Mouse (Mus musculus) forebrain, embryonic 13.5 days (tissue): ENCODE results near the gene Haus8. TPM values are rescaled to one million over a fixed set of nuclear protein-coding genes. Genes with fewer than 3 reads are reported as not detected.
"Not testable (repeated sequence)": the region's sequence is repeated elsewhere in the genome, so short reads cannot be mapped to it uniquely, and the experiment has no call there.

Source experiments
- ATAC-seq: fragments of 200-750 bp; cut with Nextera tagmentation; 2 replicates; pipeline ENCODE4 v1.8.0; 2017
- H3K27ac ChIP-seq: fragments of 300-500 bp; sonication (generic); 2 replicates; pipeline ENCODE4 v1.5.1; 2015; ENCODE audit warnings: inconsistent platforms, mild to moderate bottlenecking, moderate library complexity
- H3K27me3 ChIP-seq: fragments of 300-500 bp; sonication (generic); 2 replicates; pipeline ENCODE4 v1.6.1; 2015; ENCODE audit warnings: mild to moderate bottlenecking, inconsistent platforms
- H3K36me3 ChIP-seq: fragments of 300-500 bp; sonication (generic); 2 replicates; pipeline ENCODE4 v1.6.1; 2015; ENCODE audit warnings: mild to moderate bottlenecking, inconsistent platforms; ENCODE audit not compliant: poor library complexity, severe bottlenecking
- H3K4me1 ChIP-seq: fragments of 300-500 bp; sonication (generic); 2 replicates; pipeline ENCODE4 v1.6.1; 2015; ENCODE audit warnings: inconsistent platforms
- H3K4me2 ChIP-seq: fragments of 300-500 bp; sonication (generic); 2 replicates; pipeline ENCODE4 v1.6.1; 2015; ENCODE audit warnings: inconsistent platforms, mild to moderate bottlenecking, moderate library complexity
- H3K4me3 ChIP-seq: fragments of 300-500 bp; sonication (generic); 2 replicates; pipeline ENCODE4 v1.5.1; 2015; ENCODE audit warnings: mild to moderate bottlenecking, inconsistent platforms
- H3K9ac ChIP-seq: fragments of 300-500 bp; sonication (generic); 2 replicates; pipeline ENCODE4 v1.6.1; 2015; ENCODE audit warnings: mild to moderate bottlenecking, inconsistent platforms
- H3K9me3 ChIP-seq: fragments of 300-500 bp; sonication (generic); replicated peaks from 2 replicates; pipeline ENCODE4 v1.6.1; 2016; ENCODE audit warnings: inconsistent platforms
- WGBS: fragments of 180-500 bp; shearing (Covaris S2); methylation state at CpG from one replicate; pipeline ENCODE4 v1.1.7; 2015; 5-methylcytosine and 5-hydroxymethylcytosine counted together
- polyA plus RNA-seq: library from polyadenylated mRNA; unstranded; fragments of >200 nt; fragmentation: Nextera tagmentation; extraction: Ambion mirVana; gene quantifications from 2 replicates; pipeline ENCODE4 v1.2.1, GENCODE M21; 2015

Gene Haus8
- polyA plus RNA-seq, 1 experiment from 2014 or later = 55.3 TPM

GRCm38 (mm10) chr8:71281731-71282130, 9.0 kb upstream of the Haus8 start:
- not testable (repeated sequence) for H3K4me1 ChIP-seq, H3K36me3 ChIP-seq, H3K27me3 ChIP-seq, ATAC-seq, H3K4me2 ChIP-seq, H3K4me3 ChIP-seq, H3K9ac ChIP-seq, H3K27ac ChIP-seq, H3K9me3 ChIP-seq
- 73% methylated on average over 1 of the region's 1 CpGs for WGBS

GRCm38 (mm10) chr8:71279409-71279808, 6.7 kb upstream of the Haus8 start:
- not testable (repeated sequence) for ATAC-seq, H3K27me3 ChIP-seq, H3K27ac ChIP-seq, H3K4me3 ChIP-seq, H3K4me1 ChIP-seq, H3K36me3 ChIP-seq, H3K4me2 ChIP-seq, H3K9me3 ChIP-seq, H3K9ac ChIP-seq
- 85% methylated on average over 1 of the region's 1 CpGs for WGBS

GRCm38 (mm10) chr8:71276166-71276565, 3.4 kb upstream of the Haus8 start:
- Histone ChIP-seq H3K36me3 (peaks cover 6% of the 10 kb centered on the region; the same call in 1 of the 2 replicates), H3K27ac (no peak overlapping the region), H3K4me2 (no peak overlapping the region), H3K9me3 (no peaks in the 10 kb centered on the region), H3K27me3 (no peaks in the 10 kb centered on the region), H3K9ac (no peak overlapping the region), H3K4me1 (peaks cover 28% of the 10 kb centered on the region), H3K4me3 (no peak overlapping the region)
- ATAC-seq = no peak
- WGBS = 90% methylated on average over 3 of the region's 3 CpGs

GRCm38 (mm10) chr8:71274478-71274877, 1.7 kb upstream of the Haus8 start:
- H3K9me3 ChIP-seq = no peaks in the 10 kb centered on the region
- H3K9ac ChIP-seq = no peak overlapping the region
- no peak for ATAC-seq
- peaks cover 6% of the 10 kb centered on the region; the same call in 1 of the 2 replicates for H3K36me3 ChIP-seq
- H3K4me1 ChIP-seq = peaks cover 35% of the 10 kb centered on the region
- no peak overlapping the region for H3K4me3 ChIP-seq
- H3K27me3 ChIP-seq = no peaks in the 10 kb centered on the region
- H3K4me2 ChIP-seq = no peak overlapping the region
- no peak overlapping the region for H3K27ac ChIP-seq

- WGBS = under 1% methylated on average over 14 of the region's 14 CpGs
- peak overlapping the region; percentile 83 for H3K9ac ChIP-seq
- peaks cover 6% of the 10 kb centered on the region; the same call in 1 of the 2 replicates for H3K36me3 ChIP-seq
- peaks cover 35% of the 10 kb centered on the region for H3K4me1 ChIP-seq
- peak overlapping the region; percentile 86 for H3K4me3 ChIP-seq
- H3K27ac ChIP-seq = peak overlapping the region; percentile 75
- no peaks in the 10 kb centered on the region for H3K9me3 ChIP-seq
- ATAC-seq = no peak; the same call in 1 of the 2 replicates
- H3K4me2 ChIP-seq = peak overlapping the region; percentile 77
- no peaks in the 10 kb centered on the region for H3K27me3 ChIP-seq
Measured at GRCm38 (mm10) chr8:71273151-71273510, 397 bp upstream of the Haus8 start.

GRCm38 (mm10) chr8:71271630-71272029, 1.1 kb downstream of the Haus8 start:
- ATAC-seq = peak; percentile 0; the same call in 1 of the 2 replicates
- no peaks in the 10 kb centered on the region for H3K27me3 ChIP-seq
- peak overlapping the region; percentile 83 for H3K9ac ChIP-seq
- H3K27ac ChIP-seq = peak overlapping the region; percentile 75; the same call in 1 of the 2 replicates
- peak overlapping the region; percentile 86 for H3K4me3 ChIP-seq
- 20% methylated on average over 5 of the region's 5 CpGs for WGBS
- 0 out of 2 replicates have a peak, but pooled peaks cover 3% of the 10 kb centered on the region for H3K36me3 ChIP-seq
- H3K4me2 ChIP-seq = peak overlapping the region; percentile 77
- no peaks in the 10 kb centered on the region for H3K9me3 ChIP-seq
- peaks cover 35% of the 10 kb centered on the region for H3K4me1 ChIP-seq

DNA sequence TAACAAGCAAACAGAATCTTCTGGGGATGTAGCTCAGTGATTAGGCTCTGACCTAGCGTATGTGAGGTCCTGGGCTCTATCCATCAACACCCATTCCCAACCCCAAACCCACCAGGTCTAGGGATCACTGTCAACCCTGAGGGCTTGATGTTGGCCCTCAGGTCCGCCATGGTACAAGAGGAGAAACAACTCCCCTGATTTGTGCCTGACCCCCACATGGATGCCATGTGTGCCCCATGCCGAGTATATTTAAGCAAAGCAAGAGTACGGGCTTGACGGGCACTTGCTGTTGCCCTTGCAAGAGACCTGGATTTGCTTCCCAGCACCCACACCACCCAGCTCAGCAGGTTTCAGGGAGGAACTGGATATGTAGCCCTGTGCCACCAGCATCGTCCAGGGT, 4.4 kb downstream of the Haus8 start:
- H3K4me1 ChIP-seq = peaks cover 16% of the 10 kb centered on the region
- peaks cover 12% of the 10 kb centered on the region for H3K36me3 ChIP-seq
- H3K27me3 ChIP-seq, H3K27ac ChIP-seq, H3K4me2 ChIP-seq, H3K9me3 ChIP-seq, ATAC-seq, H3K9ac ChIP-seq, H3K4me3 ChIP-seq: not testable (repeated sequence)
- WGBS = 97% methylated on average over 6 of the region's 6 CpGs

GRCm38 (mm10) chr8:71267690-71268089, 5.0 kb downstream of the Haus8 start:
- no peak overlapping the region for H3K4me3 ChIP-seq
- H3K4me1 ChIP-seq = peaks cover 14% of the 10 kb centered on the region
- ATAC-seq = no peak
- WGBS = 93% methylated on average over 2 of the region's 2 CpGs
- H3K4me2 ChIP-seq = no peak overlapping the region
- H3K27ac ChIP-seq = no peak overlapping the region
- no peaks in the 10 kb centered on the region for H3K9me3 ChIP-seq
- H3K27me3 ChIP-seq = no peaks in the 10 kb centered on the region
- no peak overlapping the region for H3K9ac ChIP-seq
- peaks cover 18% of the 10 kb centered on the region for H3K36me3 ChIP-seq

- H3K4me3 ChIP-seq = no peak overlapping the region
- no peak overlapping the region for H3K9ac ChIP-seq
- H3K27ac ChIP-seq = no peak overlapping the region
- H3K9me3 ChIP-seq = no peaks in the 10 kb centered on the region
- no peaks in the 10 kb centered on the region for H3K27me3 ChIP-seq
- H3K4me2 ChIP-seq = no peak overlapping the region
- no peak for ATAC-seq
- H3K4me1 ChIP-seq = no peaks in the 10 kb centered on the region
- H3K36me3 ChIP-seq = peaks cover 48% of the 10 kb centered on the region
Measured at GRCm38 (mm10) chr8:71261234-71261633, 11.5 kb downstream of the Haus8 start.

GRCm38 (mm10) chr8:71256545-71257232, 16.0 kb downstream of the Haus8 start:
- H3K9me3 ChIP-seq = no peaks in the 10 kb centered on the region
- no peak for ATAC-seq
- peaks cover 66% of the 10 kb centered on the region for H3K36me3 ChIP-seq
- no peaks in the 10 kb centered on the region for H3K27me3 ChIP-seq
- H3K27ac ChIP-seq = no peak overlapping the region
- H3K4me2 ChIP-seq = no peak overlapping the region
- H3K9ac ChIP-seq = no peak overlapping the region
- no peaks in the 10 kb centered on the region for H3K4me1 ChIP-seq
- WGBS = 96% methylated on average over 3 of the region's 3 CpGs
- no peak overlapping the region for H3K4me3 ChIP-seq

GRCm38 (mm10) chr8:71248203-71248602, 24.5 kb downstream of the Haus8 start:
- Histone ChIP-seq H3K27me3 (no peaks in the 10 kb centered on the region), H3K27ac (no peak overlapping the region), H3K4me2 (no peak overlapping the region), H3K4me3 (no peak overlapping the region), H3K36me3 (peaks cover 23% of the 10 kb centered on the region), H3K9ac (no peak overlapping the region), H3K9me3 (no peaks in the 10 kb centered on the region), H3K4me1 (no peaks in the 10 kb centered on the region)
- 88% methylated on average over 1 of the region's 1 CpGs for WGBS
- ATAC-seq = no peak

DNA sequence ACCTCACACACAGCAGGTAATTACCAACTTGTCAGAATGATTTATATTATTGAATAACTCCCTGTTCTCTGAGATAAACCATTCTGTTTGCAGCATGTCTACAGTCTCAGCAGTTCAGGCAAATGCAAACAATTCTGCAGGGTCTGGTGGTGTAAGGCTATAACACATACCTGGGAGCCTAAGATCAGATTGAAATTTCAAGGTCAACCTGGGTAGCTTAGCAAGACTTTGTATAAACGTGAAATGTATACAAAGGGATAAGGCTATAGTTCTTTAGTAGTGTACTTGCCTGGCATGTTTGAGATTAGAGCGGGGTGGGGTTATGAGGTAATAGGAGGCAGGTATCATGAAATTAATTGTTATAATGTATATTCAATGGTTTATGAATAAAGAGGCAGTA, 30.0 kb downstream of the Haus8 start:
- Histone ChIP-seq H3K4me1 (no peaks in the 10 kb centered on the region), H3K4me2 (no peak overlapping the region), H3K4me3 (no peak overlapping the region), H3K27me3 (no peaks in the 10 kb centered on the region), H3K9ac (no peak overlapping the region), H3K27ac (no peak overlapping the region), H3K9me3 (no peaks in the 10 kb centered on the region), H3K36me3 (no peaks in the 10 kb centered on the region)
- ATAC-seq = no peak
- 88% methylated on average over 2 of the region's 2 CpGs for WGBS

DNA sequence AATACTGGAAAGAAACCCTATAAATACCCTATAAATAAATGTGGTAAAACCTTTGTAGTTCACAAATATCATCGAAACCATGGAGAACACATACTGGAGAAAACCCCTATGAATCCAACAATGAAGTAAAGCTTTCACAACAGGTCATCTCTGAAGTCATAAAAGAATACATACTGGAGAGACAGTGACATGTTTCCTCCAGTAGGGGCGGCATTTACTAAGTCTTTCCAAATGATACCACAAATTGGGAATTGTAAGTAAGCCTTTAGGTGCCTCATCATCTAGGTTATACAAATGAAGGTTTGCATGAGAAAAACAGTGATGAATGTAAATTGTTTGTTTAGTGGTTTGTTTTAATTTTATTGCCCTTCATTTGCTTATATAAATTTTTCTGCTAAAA, 48.2 kb downstream of the Haus8 start:
- no peaks in the 10 kb centered on the region for H3K9me3 ChIP-seq

More for the DNA sequence above, 48.2 kb downstream of the Haus8 start:
- Histone ChIP-seq H3K27ac (no peak overlapping the region), H3K9ac (no peak overlapping the region), H3K27me3 (no peaks in the 10 kb centered on the region), H3K4me2 (no peak overlapping the region), H3K4me1 (no peaks in the 10 kb centered on the region), H3K36me3 (no peaks in the 10 kb centered on the region), H3K4me3 (no peak overlapping the region)
- WGBS = 52% methylated on average over 2 of the region's 2 CpGs
- ATAC-seq = no peak
